In the genomic region with DNA sequence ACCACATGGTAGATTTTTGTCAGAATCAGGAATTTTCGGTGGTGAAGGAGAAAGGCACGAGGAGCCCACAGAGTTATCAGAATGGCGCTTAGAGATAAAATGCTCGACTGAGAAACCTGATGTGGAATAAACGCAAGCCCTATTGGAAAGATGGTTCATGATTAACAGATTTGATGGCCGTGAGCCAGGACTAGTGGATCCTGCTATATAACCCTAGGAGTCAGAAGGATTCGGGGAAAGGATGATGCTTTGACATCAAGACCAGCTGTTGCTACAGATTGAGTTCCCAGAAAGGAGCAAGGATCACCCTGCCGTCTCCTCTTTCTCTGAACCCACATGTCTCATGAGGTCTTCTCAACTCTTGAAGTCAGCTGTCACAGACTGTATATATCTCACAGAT, we compare ENCODE assay signal across 10 mouse cellular contexts.
"Had no signal": no experiment of that assay in that cellular context is flagged by ENCODE, and none has a peak within 500 bp of the region (broad histone marks: within the 10 kb centered on the region; RNA-seq: fewer than 3 reads in every experiment).

No protein-coding gene starts in this region.

- H3K4me2 ChIP-seq: liver, embryonic 13.5 days; midbrain, embryonic 15.5 days; neural tube, embryonic 12.5 days; stomach, embryonic 15.5 days had no signal

- H3K36me3 ChIP-seq: limb, embryonic 10.5 days; liver, embryonic 13.5 days; midbrain, embryonic 15.5 days; neural tube, embryonic 12.5 days; stomach, embryonic 15.5 days had no signal

- H3K27me3 ChIP-seq: liver, embryonic 13.5 days; midbrain, embryonic 15.5 days; neural tube, embryonic 12.5 days; stomach, embryonic 15.5 days had no signal

- H3K4me1 ChIP-seq: limb, embryonic 10.5 days; liver, embryonic 13.5 days; midbrain, embryonic 15.5 days; neural tube, embryonic 12.5 days; stomach, embryonic 15.5 days had no signal

- H3K9ac ChIP-seq: liver, embryonic 13.5 days; liver, postnatal 0 days; midbrain, embryonic 15.5 days; neural tube, embryonic 12.5 days; stomach, embryonic 15.5 days had no signal

- ATAC-seq: hindbrain, embryonic 16.5 days; inflammation-experienced regulatory T-cells, adult 6 months; liver, postnatal 0 days; midbrain, embryonic 15.5 days had no signal

- DNase-seq: liver, embryonic 13.5 days; liver, postnatal 0 days; thymus, postnatal 4 days had no signal

- H3K9me3 ChIP-seq: limb, embryonic 10.5 days; liver, embryonic 13.5 days; midbrain, embryonic 15.5 days; neural tube, embryonic 12.5 days; stomach, embryonic 15.5 days had no signal

- H3K4me3 ChIP-seq: left cerebral cortex, adult 2 months; limb, embryonic 10.5 days; liver, embryonic 13.5 days; midbrain, embryonic 15.5 days; neural tube, embryonic 12.5 days; stomach, embryonic 15.5 days had no signal

- H3K27ac ChIP-seq: left cerebral cortex, adult 2 months; limb, embryonic 10.5 days; liver, embryonic 13.5 days; midbrain, embryonic 15.5 days; neural tube, embryonic 12.5 days; stomach, embryonic 15.5 days had no signal
